Mouse (Mus musculus) brain, embryonic 14.5 days (tissue): ENCODE results near the gene AC124108.1.

Experiments used
- CTCF ChIP-seq: fragments of 200-500 bp; IDR thresholded peaks from 2 replicates; pipeline ENCODE4 v1.5.1; 2012; ENCODE audit warnings: inconsistent platforms, mild to moderate bottlenecking, moderate library complexity, borderline replicate concordance; ENCODE audit not compliant: insufficient read depth, insufficient read length; ENCODE audit errors: extremely low read depth
- POLR2A ChIP-seq: fragments of 200-500 bp; IDR thresholded peaks from 2 replicates; pipeline ENCODE4 v1.6.1; 2012; ENCODE audit warnings: mild to moderate bottlenecking, inconsistent platforms, borderline replicate concordance; ENCODE audit not compliant: poor library complexity, insufficient read depth, insufficient read length, severe bottlenecking; ENCODE audit errors: extremely low read depth

DNA sequence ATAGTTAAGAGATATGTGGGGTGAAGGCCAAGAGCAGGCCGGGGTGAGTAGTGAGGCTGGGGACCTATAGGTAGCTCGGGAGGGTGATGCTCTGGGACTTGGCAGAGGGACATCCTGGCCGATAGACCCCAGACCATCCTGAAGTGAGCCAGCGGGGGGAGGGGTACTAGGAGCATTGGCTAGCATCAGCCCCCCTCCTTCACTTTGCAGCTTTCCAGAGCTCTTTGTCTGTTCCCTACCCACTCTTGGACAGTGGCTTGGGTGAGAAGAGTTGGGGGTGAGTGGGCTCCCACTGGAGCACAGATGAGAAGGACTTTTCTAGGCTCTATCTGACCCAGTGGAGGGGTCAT is 10.2 kb downstream of the AC124108.1 start:
- TF ChIP-seq CTCF (no peak), POLR2A (no peak)
